Mouse (Mus musculus) forebrain, embryonic 14.5 days (tissue): Measurements from ENCODE around the gene Acer3. TPM values are rescaled to one million over a fixed set of nuclear protein-coding genes. Genes with fewer than 3 reads are reported as not detected.

Experiments used
- ATAC-seq: fragments of 200-750 bp; cut with Nextera tagmentation; 2 replicates; pipeline ENCODE4 v1.8.0; 2017; ENCODE audit warnings: mild to moderate bottlenecking, moderate library complexity
- DNase-seq: peaks from one replicate; pipeline ENCODE4 v3.0.0-alpha.2; 2015; ENCODE audit warnings: low spot score
- H3K27ac ChIP-seq: fragments of 300-500 bp; sonication (generic); 2 replicates; pipeline ENCODE4 v1.5.1; 2014; ENCODE audit warnings: low read depth, mild to moderate bottlenecking, control low read depth, low read length, moderate library complexity
- H3K27me3 ChIP-seq: fragments of 300-500 bp; sonication (generic); replicated peaks from 2 replicates; pipeline ENCODE4 v1.6.1; 2014; ENCODE audit warnings: low read length, control low read depth, mixed read lengths; ENCODE audit not compliant: control insufficient read depth, insufficient read depth
- H3K36me3 ChIP-seq: fragments of 300-500 bp; sonication (generic); 2 replicates; pipeline ENCODE4 v1.6.1; 2014; ENCODE audit warnings: low read length, control low read depth; ENCODE audit not compliant: control insufficient read depth, insufficient read depth
- H3K4me1 ChIP-seq: fragments of 300-500 bp; sonication (generic); 2 replicates; pipeline ENCODE4 v1.6.1; 2014; ENCODE audit warnings: antibody characterized with exemption, low read length, control low read depth; ENCODE audit not compliant: control insufficient read depth, insufficient read depth
- H3K4me2 ChIP-seq: fragments of 300-500 bp; sonication (generic); 2 replicates; pipeline ENCODE4 v1.6.1; 2014; ENCODE audit warnings: mild to moderate bottlenecking, control low read depth, low read length
- H3K4me3 ChIP-seq: fragments of 300-500 bp; sonication (generic); 2 replicates; pipeline ENCODE4 v1.5.1; 2014; ENCODE audit warnings: low read depth, low read length, control low read depth
- H3K9ac ChIP-seq: fragments of 300-500 bp; sonication (generic); 2 replicates; pipeline ENCODE4 v1.6.1; 2014; ENCODE audit warnings: mild to moderate bottlenecking, low read length, control low read depth, moderate library complexity
- H3K9me3 ChIP-seq: fragments of 300-500 bp; sonication (generic); replicated peaks from 2 replicates; pipeline ENCODE4 v1.6.1; 2016; ENCODE audit warnings: low read length, control low read depth, mixed read lengths; ENCODE audit not compliant: control insufficient read depth
- WGBS: fragments of 180-500 bp; shearing (Covaris S2); extraction: QIAGEN DNeasy Blood & Tissue Kit; methylation state at CpG from one replicate; pipeline ENCODE4 v1.1.7; 2014; 5-methylcytosine and 5-hydroxymethylcytosine counted together
- polyA plus RNA-seq: library from polyadenylated mRNA; unstranded; fragments of >200 nt; fragmentation: Nextera tagmentation; extraction: Ambion mirVana; gene quantifications from 2 replicates; pipeline ENCODE4 v1.2.1, GENCODE M21; 2014

Gene Acer3
- polyA plus RNA-seq: 10.1 and 11.3 TPM in 2 replicates

- H3K27ac ChIP-seq: no peak within 1 kb of the TSS
- DNase-seq (no peak), ATAC-seq (no peak)
- H3K27me3 ChIP-seq: no peaks in the 10 kb centered on the region; the same call in 1 of the 2 replicates
- H3K4me2 ChIP-seq: no peak within 1 kb of the TSS
- H3K9ac ChIP-seq: no peak within 1 kb of the TSS
- H3K4me1 ChIP-seq: peaks cover 13% of the 10 kb centered on the region
- WGBS: 79% methylated on average over 2 of the region's 2 CpGs
- H3K9me3 ChIP-seq: no peaks in the 10 kb centered on the region
- no peak within 1 kb of the TSS for H3K4me3 ChIP-seq
- no peaks in the 10 kb centered on the region for H3K36me3 ChIP-seq
Measured at GRCm38 (mm10) chr7:98321083-98321482, at the start of gene Acer3. TSS of gene Acer3 (minus strand) at chr7:98321208.

GRCm38 (mm10) chr7:98369762-98370369, 48.9 kb upstream of the Acer3 start:
- ATAC-seq (no peak), DNase-seq (no peak)
- H3K4me1 ChIP-seq: no peaks in the 10 kb centered on the region
- H3K9me3 ChIP-seq: no peaks in the 10 kb centered on the region
- no peaks in the 10 kb centered on the region for H3K36me3 ChIP-seq
- H3K27me3 ChIP-seq: no peaks in the 10 kb centered on the region
- no peak overlapping the region for H3K4me2 ChIP-seq
- H3K4me3 ChIP-seq: no peak overlapping the region
- H3K9ac ChIP-seq: no peak overlapping the region
- 40% methylated on average over 10 of the region's 10 CpGs for WGBS
- no peak overlapping the region for H3K27ac ChIP-seq

GRCm38 (mm10) chr7:98361662-98362061, 40.7 kb upstream of the Acer3 start:
- peak overlapping the region; percentile 98 for H3K4me2 ChIP-seq
- H3K4me3 ChIP-seq: peak overlapping the region; percentile 81; the same call in 1 of the 2 replicates
- H3K9ac ChIP-seq: peak overlapping the region; percentile 86; the same call in 1 of the 2 replicates
- DNase-seq (no peak), ATAC-seq (no peak; the same call in 1 of the 2 replicates)
- 36% methylated on average over 2 of the region's 2 CpGs for WGBS
- H3K9me3 ChIP-seq: no peaks in the 10 kb centered on the region
- no peaks in the 10 kb centered on the region for H3K36me3 ChIP-seq
- no peaks in the 10 kb centered on the region for H3K27me3 ChIP-seq
- peaks cover 23% of the 10 kb centered on the region; the same call in 1 of the 2 replicates for H3K4me1 ChIP-seq
- H3K27ac ChIP-seq: peak overlapping the region; percentile 85; the same call in 1 of the 2 replicates

GRCm38 (mm10) chr7:98361063-98361652, 40.1 kb upstream of the Acer3 start, which contains the start of gene Tsku:
TSS of gene Tsku (minus strand) at chr7:98361328.
- WGBS: 0% methylated on average over 36 of the region's 52 CpGs
- Histone ChIP-seq H3K27ac (peak within 1 kb of the TSS; percentile 85), H3K4me1 (peaks cover 27% of the 10 kb centered on the region; the same call in 1 of the 2 replicates)

GRCm38 (mm10) chr7:98360621-98360990, 39.6 kb upstream of the Acer3 start:
- Histone ChIP-seq H3K4me3 (peak overlapping the region; percentile 81), H3K27me3 (no peaks in the 10 kb centered on the region), H3K4me2 (peak overlapping the region; percentile 98), H3K27ac (peak overlapping the region; percentile 85), H3K9ac (peak overlapping the region; percentile 86), H3K9me3 (no peaks in the 10 kb centered on the region), H3K36me3 (no peaks in the 10 kb centered on the region), H3K4me1 (peaks cover 30% of the 10 kb centered on the region; the same call in 1 of the 2 replicates)
- peak; percentile 33 for ATAC-seq
- WGBS: 0% methylated on average over 20 of the region's 20 CpGs
- DNase-seq: peak; percentile 48

More at GRCm38 (mm10) chr7:98361063-98361652, 40.1 kb upstream of the Acer3 start, which contains the start of gene Tsku:
- Histone ChIP-seq H3K9ac (peak within 1 kb of the TSS; percentile 86), H3K4me2 (peak within 1 kb of the TSS; percentile 98), H3K27me3 (no peaks in the 10 kb centered on the region), H3K9me3 (no peaks in the 10 kb centered on the region), H3K4me3 (peak within 1 kb of the TSS; percentile 81), H3K36me3 (no peaks in the 10 kb centered on the region)
- peak; percentile 97 for DNase-seq
- peak; percentile 91 for ATAC-seq

GRCm38 (mm10) chr7:98359951-98360620, 39.1 kb upstream of the Acer3 start:
- Histone ChIP-seq H3K4me1 (peaks cover 32% of the 10 kb centered on the region), H3K4me3 (peak overlapping the region; percentile 81), H3K27me3 (no peaks in the 10 kb centered on the region), H3K4me2 (peak overlapping the region; percentile 98), H3K36me3 (no peaks in the 10 kb centered on the region), H3K9ac (peak overlapping the region; percentile 86), H3K9me3 (no peaks in the 10 kb centered on the region), H3K27ac (peak overlapping the region; percentile 55; the same call in 1 of the 2 replicates)
- WGBS: under 1% methylated on average over 33 of the region's 33 CpGs
- ATAC-seq (peak; percentile 45), DNase-seq (peak; percentile 69)

GRCm38 (mm10) chr7:98358016-98358415, 37.0 kb upstream of the Acer3 start:
- Histone ChIP-seq H3K4me2 (no peak overlapping the region), H3K4me1 (peaks cover 40% of the 10 kb centered on the region), H3K27me3 (no peaks in the 10 kb centered on the region), H3K9ac (no peak overlapping the region), H3K36me3 (no peaks in the 10 kb centered on the region), H3K9me3 (no peaks in the 10 kb centered on the region), H3K27ac (no peak overlapping the region), H3K4me3 (no peak overlapping the region)
- 40% methylated on average over 1 of the region's 1 CpGs for WGBS
- ATAC-seq (no peak), DNase-seq (no peak)

- Histone ChIP-seq H3K4me2 (no peak overlapping the region), H3K9ac (no peak overlapping the region), H3K9me3 (no peaks in the 10 kb centered on the region), H3K4me1 (peaks cover 40% of the 10 kb centered on the region), H3K36me3 (peaks cover 5% of the 10 kb centered on the region), H3K27me3 (no peaks in the 10 kb centered on the region), H3K27ac (no peak overlapping the region), H3K4me3 (no peak overlapping the region)
- no peak for ATAC-seq
- 85% methylated on average over 5 of the region's 5 CpGs for WGBS
- DNase-seq: no peak
Measured at GRCm38 (mm10) chr7:98357324-98357723, 36.3 kb upstream of the Acer3 start.
